Mouse (Mus musculus): Measurements from ENCODE around the gene Mboat2. TPM values are rescaled to one million over a fixed set of nuclear protein-coding genes. Genes with fewer than 3 reads are reported as not detected.

The Mboat2 gene
- 10 to 100 TPM; 62.6 to 69.3 TPM for total RNA-seq (2021)
- long read RNA-seq, experiment 1, full-length matches to known transcripts, result 23 of 33 reads
- long read RNA-seq, experiment 1, partial matches to known transcripts, result 0 of 33 reads
- long read RNA-seq, experiment 1, other reads (novel, unspliced or antisense), result 10 of 33 reads
- long read RNA-seq, experiment 2, full-length matches to known transcripts, result 16 of 30 reads
- long read RNA-seq, experiment 2, partial matches to known transcripts, result 1 of 30 reads
- long read RNA-seq, experiment 2, other reads (novel, unspliced or antisense), result 13 of 30 reads

DNA sequence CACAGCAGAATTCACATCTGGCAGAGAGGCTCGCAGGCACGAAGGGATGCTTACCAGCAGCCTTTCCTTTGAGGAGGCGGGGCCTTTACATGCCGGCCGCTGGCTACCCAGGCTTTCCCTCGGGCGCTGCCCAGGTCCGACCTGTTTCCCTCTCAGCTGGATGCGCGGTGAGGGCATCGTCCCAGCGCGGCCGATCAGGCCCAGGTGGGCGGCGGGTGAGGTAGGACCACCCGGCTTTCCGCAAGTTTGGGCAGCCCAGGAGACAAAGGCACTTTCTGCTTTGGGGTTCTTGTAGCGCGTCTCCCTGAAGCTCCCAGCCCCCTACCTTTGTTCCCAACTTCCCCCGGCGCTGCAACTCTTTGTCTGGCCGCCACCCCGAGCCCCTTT, at the start of gene Mboat2:
Gene Mboat2 (plus strand): TSS at position 114 of the 387 bp plus-strand sequence.
- DNase-seq (ENCODE audit: low spot score in 2 of 2), result no peak

DNA sequence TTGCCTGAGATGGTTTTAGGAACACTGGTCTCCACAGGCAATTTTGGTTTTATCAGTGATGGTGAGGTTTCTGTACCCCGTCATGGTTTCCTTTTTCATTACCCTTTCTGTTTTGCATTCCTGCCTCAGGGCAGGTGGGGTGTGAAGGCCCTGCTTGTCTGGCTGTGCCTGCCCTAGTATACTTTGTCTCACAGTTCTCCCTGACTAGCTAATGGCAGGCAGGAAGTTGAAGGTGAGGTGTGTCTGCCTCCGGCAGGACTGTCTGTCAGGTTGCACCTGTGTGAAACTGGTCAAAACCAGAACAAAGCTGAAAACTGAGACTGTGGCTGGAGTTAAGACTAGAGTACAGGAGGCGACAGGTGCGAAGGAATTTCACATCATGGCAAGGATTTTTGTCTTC, 46.9 kb upstream of the Mboat2 start:
- DNase-seq (ENCODE audit: low spot score in 2 of 2), result no peak

DNA sequence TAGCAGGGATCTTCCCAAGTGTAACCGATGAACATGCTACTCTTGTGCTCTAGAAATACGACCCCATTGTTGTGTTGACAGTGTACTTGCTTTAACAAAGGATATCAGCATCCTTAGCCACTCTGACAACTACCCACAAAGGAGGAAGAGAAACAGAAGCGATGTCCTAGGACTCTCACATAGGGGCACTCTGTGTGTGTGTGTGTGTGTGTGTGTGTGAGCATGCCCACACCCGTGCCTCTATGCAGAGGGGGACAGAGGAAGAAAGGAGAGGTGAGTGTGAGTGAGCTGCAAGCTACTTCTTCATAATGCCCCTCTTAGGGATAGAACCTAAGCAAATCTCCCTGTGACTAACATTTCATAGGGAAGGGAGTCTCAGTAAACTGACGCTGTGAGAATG, 44.8 kb upstream of the Mboat2 start:
- no peak for DNase-seq (ENCODE audit: low spot score in 2 of 2)

DNA sequence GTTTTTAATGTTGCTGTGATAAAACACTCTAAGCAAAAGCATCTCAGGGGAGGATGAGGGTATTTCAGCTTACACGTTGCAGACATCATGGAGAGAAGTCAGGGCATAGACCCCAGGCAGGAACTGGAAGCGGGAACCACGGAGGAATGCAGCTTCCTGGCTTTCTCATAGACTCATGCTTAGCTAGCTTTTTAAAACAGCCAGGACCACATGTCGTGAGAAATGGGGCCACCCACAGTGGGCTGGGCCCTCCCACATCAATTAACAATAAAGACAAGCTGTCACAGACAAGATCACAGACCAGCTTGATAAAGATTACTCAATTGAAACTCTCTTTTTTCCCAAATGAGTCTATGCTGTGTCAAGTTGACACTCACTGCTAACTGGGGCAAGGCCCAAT, 44.4 kb upstream of the Mboat2 start:
- DNase-seq (ENCODE audit: low spot score in 2 of 2), result no peak

DNA sequence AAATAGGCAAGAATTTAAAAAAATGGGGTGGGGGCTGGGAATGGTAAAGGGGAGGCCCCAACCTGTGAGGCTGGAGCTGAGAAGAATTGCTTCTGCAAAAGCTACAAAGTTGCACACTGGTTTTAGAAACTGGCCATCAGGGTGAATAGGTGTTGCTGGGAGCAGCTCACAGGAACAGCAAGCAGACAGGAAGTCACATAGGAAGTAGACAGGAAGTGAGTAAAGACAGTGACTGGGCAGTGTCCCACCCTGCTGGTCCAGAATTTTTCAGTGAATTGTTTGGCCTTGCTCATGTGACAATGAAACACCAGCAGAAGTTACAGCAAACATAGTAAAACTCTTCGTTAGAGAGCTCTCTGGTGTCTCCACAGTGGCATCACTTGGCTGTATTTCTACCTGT, 41.0 kb upstream of the Mboat2 start:
- no peak for DNase-seq (ENCODE audit: low spot score in 2 of 2)

DNA sequence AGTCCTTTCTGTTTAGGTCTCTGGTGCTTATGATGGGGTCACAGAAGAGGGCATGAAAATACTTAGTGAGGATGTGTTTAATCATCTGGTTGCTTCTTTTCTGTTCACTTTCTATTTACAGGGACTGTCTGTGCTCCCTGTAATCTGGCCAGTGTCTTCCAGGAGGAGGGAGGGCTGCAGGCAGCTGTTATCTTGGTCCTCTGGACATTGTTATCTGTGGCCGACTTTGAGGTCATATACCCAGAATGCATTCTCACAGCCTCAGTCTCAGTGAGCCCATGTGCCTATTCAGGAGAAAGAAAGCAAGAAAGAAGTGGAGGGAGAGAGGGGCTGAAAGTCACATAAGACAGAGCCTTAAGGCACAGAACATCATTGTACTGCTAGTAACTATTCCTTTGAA, 19.4 kb upstream of the Mboat2 start:
- no peak for DNase-seq (ENCODE audit: low spot score in 2 of 2)

DNA sequence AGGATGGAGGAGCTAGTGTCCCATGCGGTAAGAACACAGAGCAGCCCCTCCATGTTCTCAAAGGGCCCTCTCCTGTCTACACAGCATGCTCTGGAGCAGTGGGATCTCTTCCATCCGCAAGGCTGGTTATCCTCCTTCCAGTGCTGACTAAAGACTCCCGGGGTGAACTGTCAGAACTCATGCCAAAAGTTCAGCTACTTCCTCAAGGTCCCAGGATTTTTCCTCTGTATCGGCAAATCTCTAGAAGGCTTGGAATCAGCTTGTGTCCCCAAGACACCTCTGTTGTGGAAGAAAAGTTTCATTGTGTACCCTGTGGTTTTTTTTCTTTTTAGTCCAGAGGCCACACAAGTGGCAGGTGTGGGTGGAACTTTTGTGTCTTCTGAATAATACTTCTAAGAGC, 18.8 kb upstream of the Mboat2 start:
- no peak for DNase-seq (ENCODE audit: low spot score in 2 of 2)

DNA sequence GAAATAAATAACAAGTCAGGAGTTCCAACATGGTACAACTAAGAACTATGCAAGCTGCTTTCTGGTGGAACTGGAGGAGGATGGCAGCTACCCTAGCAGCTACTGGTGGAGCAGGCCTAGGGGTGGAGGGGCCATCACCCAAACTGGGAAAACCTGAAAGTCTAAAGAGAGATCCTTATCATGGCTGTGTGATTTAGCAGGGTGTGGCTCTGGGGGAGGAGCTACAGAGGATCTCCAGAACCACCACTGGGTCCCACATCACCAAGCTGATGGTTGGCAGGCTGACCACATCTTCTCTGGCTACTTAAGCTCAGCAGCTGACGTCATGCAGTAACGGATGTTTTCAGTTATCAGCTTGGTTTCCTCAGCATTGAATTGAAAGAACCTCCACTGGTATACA, 7.8 kb upstream of the Mboat2 start:
- DNase-seq (ENCODE audit: low spot score in 2 of 2), result no peak

DNA sequence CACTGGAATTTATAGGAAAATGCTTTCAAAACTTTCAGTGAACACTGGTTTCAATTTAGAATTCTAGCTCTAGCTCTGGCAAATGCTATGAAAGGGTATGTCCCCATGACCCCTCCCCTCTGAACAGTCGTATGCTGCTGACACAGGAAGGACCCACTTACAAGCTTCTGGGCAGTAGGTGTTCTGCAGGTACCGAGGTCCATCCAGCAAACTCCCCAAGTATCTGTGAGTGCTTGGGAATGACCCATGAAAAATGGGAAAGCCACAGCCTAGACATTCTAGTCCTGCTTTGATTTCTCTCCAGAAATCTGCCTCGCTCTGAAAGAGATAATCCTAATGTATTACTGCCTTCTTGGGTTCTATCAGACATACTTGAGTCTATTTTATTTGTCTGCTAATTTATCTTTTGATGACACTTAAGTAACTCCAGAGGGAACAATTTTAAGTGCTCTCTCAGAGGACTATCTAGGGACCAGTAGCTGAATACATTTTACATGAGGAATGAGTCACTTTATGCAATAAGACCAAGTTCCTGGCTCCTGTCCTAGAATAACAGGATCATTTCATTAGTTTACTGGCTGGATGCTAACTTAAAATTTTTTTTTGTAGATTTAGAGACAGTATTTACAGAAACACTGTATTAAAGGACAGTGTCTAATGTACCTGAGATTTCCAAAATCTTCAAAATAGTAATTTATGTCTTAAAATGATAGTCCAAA, 6.9 kb upstream of the Mboat2 start:
- no peak for DNase-seq (ENCODE audit: low spot score in 2 of 2)

DNA sequence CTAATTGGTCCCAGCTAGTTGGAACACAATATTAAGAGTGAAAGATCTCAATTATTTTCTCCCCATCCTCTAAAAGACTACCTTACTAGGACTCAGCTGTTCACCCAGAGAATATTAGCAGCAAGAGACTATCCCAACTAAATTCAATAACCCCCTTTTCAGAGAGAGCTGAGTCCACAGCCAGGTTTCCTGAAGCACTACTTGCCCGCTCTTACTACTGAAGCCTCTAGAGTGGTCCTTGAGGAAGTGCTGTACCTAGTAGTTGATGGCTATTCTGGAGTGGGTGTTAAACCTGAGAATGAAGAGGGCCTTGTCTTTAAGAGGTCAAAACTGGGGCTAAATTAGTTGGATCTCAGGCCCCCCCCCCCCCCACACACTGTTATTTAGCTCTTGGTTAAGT, 593 bp upstream of the Mboat2 start:
- DNase-seq (ENCODE audit: low spot score in 2 of 2), result no peak

DNA sequence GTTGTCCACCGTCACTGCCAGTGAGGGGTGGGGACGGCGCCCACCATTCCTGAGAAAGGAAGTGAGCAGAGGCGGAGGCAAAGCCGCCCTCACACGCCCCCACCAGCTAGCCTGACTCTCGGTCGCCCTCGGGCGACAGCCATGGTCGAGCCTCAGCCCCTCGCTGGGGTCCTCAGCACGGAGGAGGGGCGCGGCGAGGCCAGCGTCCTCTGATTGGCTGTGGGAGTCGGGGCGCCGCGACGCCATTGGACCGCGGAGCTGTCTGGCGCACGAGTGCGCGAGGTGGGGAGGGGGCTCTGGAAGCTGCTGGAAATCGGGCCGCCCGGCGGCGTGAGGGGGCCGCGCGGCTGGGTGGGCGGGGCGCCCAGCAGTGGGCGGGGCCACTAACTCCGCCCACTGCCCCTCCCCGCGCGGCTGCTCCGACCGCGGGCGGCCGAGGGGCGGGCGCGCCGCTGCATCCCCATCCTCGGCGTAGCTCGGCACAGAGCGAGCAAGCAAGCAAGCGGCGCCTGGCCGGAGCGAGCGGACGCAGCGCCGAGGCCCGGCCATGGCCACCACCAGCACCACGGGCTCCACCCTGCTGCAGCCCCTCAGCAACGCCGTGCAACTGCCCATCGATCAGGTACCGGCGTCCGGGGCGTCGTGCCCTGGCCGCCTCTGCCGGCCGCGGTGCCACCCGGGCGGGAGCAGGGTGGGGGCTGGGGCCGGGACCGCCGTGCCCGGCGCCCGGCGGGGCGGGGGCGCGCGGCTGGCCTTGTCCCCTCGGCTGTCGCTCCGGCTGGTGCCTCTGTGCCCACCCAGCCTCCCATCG, 679 bp downstream of the Mboat2 start:
- peak; percentile 89 to 94 for DNase-seq (ENCODE audit: low spot score in 2 of 2)

DNA sequence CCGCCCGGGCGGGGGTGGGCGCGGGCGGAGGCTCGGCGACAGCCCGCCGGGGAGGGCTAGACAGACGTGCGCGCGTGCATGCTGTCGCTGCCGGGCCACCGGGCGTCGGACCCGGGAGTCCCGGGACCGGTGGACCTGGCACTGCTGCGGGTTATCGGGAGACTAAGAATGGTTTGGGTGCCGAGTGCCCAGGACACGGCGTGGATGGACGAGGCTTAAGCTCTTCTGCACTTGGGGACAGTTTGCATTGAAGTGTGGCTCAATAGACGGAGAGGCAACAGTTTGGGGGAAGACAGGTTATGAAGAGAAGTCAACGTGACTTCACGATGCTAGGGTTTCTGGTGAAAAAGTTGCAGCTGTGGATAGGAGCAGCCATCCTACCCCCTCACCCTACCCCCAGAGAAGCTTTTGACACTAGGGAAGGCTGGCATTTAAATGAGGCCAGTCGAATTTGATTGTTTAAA, 1.3 kb downstream of the Mboat2 start:
- DNase-seq (ENCODE audit: low spot score in 2 of 2), result peak in 1 of 2 experiments; percentile 37

DNA sequence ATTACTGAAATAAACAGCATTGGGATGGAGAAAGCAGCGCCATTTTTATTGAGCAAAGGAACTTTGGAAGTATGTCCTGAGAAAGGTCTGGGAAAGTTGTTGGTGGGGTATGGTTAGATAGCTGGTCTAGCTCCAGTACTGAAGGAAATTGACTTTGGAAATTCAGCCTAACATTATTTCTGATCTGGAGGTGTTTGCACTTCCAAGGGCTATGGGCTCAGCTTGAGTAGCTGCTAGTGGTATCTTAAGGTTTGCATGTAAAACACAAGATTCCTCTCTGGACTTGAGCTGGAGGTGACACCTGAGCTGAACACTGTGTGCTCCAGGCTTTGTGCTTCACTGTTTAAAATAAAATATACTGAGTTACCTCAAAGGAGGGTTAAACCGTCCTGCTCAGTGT, 1.8 kb downstream of the Mboat2 start:
- no peak for DNase-seq (ENCODE audit: low spot score in 2 of 2)

DNA sequence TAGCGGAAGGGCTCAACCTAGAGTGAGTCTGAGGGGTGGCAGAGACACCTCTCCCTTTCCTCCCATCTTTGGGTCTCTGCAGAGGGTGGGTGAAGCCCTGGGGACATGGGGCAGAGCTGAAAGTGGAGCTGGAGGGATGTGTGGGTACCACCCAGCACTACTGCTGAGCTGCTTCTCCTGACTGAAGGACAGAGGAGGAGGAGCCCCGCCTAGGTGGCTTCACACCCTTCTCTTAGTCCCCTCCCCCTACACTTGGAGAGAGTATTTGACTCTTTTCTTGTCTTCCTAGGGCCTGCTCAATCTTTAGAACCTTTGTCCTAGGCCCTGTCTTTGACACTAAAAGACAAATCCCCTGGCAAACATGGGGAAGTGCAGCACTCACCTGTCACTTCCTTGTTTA, 7.3 kb downstream of the Mboat2 start:
- no peak for DNase-seq (ENCODE audit: low spot score in 2 of 2)

DNA sequence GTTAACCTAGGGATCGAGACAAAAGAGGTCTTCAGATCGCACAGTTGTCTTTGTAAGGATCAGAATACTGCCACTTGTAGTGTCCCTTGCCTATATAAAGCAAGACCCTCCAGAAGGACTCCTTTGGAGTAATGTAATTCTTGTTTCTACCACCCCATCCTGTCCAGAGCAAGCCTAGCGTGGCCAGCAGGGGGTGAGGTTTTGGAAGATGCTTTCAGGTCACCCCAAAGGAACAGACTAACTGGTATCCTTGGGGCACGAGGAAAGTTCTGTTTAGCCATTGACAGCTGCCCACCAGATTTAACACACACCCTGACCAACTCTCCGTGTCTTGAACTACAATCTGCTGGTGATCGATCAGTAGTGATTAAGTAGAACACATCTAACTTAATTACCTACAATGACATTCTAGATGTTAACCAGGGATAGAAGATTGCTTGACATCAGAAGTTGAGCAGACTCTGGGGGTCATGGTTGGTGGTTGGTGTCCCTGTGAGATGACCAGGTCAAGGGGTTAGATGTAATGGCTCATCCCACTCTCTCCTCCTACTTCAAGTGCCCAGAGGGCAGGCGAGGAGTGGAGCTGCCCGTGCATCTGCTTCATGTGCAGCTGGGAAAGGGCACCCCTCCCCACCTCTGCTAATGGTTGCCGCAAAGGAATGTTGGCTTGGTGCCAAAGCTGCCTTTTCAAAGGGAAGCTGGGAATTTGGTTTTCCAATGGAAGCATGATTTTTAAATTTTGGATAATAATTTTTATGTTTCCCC, 10.6 kb downstream of the Mboat2 start:
- no peak for DNase-seq (ENCODE audit: low spot score in 2 of 2)

DNA sequence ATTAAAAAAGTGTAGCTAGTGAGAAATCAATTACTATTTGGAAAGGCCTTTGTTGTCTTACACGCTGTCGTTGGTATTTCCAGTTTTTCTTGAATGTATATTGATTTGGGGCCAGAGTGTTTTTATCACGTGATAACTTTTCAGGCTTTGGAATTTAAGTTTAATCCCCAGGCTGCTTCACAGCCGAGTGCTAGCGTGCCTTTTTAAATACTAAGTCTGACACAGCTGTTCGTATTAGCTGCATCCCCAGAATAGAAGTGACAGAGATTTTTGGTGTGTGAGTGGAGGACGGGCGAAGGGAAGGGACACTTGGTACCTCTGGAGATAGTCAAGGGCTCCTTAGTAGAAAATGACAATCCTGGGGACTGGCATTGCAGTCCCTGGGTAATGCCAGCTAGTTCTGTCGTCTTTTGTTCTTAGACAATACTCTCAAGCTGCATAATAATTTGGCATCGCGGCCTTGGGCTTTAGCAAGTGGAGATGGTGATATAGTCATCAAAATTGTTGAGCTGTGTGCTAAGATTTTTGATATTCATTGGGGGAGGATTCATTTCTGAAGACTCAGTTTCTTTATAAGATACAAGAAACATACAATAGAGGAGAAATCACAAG, 11.7 kb downstream of the Mboat2 start:
- no peak for DNase-seq (ENCODE audit: low spot score in 2 of 2)

DNA sequence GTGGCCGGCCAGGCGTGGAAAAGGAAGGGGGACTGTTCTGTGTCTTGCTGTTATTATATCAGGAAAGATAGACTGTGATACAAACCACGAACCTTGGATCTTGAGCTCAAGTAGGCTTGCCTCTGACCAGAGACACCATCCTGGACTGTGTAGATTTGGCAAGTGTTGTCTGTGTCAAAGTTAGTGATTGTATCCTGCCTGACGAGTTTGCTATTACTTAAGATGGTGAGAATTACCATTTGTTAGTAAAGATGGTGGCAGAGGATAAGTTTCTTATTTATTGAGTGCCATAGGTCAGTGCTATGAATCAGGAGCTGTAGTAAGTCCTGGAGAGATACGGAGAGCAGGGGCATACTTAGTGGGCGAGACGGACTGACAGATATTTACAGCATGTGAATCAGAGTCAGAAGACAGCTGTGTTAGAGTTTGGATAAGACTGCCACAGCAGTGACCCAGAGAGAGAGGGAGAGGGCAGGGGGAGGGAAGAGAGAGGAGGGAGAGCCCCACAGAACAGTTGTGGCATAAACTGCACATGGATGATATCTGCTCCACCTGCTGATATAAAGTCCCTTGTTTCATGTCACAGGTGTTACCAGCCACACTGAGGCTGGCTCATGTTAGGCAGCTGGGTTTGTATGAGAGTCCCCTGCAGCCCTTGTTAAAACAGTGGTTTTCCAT, 12.9 kb downstream of the Mboat2 start:
- no peak for DNase-seq (ENCODE audit: low spot score in 2 of 2)

DNA sequence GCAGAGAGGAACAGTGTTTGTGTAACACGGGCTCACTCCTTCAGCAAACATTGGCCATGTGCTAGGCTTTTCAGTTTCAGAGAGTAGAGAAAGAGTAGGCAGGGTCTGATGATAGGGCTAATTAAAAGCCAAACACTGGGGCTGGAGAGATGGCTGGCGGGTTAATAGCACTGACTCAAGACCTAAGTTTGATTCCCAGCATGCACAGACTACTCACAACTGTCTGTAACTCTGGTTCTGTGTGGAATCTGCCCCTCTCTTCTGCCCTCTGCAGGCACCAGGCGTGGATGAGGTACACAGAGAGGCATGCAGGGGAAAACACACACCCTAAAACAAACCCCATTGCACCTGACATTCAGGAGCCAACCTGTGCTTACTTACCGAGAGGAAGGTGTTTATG, 14.7 kb downstream of the Mboat2 start:
- no peak for DNase-seq (ENCODE audit: low spot score in 2 of 2)

DNA sequence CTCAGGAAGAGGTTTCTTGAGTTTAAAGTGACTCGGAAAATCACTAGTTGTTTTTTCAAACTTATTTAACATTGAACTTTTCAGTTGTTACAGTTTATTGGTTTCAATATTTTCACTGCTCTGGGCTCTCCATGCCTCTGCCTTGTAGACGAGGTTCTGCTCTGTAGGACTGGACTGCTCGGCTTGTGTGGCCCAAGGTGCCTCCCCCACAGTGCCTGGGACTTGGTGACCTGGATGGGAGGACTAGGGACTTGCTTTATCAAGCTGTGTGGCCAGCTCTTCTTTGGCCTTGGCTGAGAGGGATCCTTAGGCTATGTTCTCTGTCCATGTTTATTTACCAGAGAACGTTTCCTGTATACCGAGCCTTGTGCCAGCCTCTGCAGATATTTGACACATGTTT, 17.4 kb downstream of the Mboat2 start:
- DNase-seq (ENCODE audit: low spot score in 2 of 2), result no peak

DNA sequence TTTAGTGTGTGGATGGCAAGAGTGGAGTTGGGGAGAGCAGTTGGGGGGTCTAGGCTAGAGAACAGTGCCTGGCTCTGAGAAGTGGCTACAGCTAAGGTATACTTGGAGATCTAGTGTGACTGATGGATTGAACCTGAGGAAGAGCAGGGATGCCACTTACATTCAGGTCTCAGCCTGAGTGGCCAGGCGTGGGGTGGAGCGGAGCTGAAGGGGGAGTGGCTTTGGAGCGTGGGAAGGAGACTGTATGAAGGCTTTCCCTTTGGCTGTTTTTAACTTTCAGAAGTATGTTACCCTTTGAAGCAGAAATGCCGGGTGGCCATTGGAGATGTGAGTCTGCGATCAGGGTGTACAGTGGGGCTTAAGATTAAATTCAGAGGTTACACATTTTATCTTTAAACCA, 26.7 kb downstream of the Mboat2 start:
- no peak for DNase-seq (ENCODE audit: low spot score in 2 of 2)

Measured in layer of hippocampus, postnatal 14 days (tissue).